Mouse (Mus musculus) neural tube, embryonic 12.5 days (tissue): ENCODE measurements at regions not wholly inside any gene's neighbourhood (a gene's known extent, or its start where the extent isn't known, plus 50 kb on each side); places are given as distances from the start of the nearest gene placed in this dataset.

Source experiments
- ATAC-seq: fragments of 200-750 bp; cut with Nextera tagmentation; 2 replicates; pipeline ENCODE4 v1.8.0; 2017; ENCODE audit warnings: low read depth, mild to moderate bottlenecking, moderate TSS enrichment, moderate library complexity; ENCODE audit not compliant: low FRiP score
- H3K27ac ChIP-seq: fragments of 300-500 bp; sonication (generic); 2 replicates; pipeline ENCODE4 v1.5.1; 2016
- H3K27me3 ChIP-seq: fragments of 300-500 bp; sonication (generic); replicated peaks from 2 replicates; pipeline ENCODE4 v1.6.1; 2016; ENCODE audit warnings: mild to moderate bottlenecking
- H3K36me3 ChIP-seq: fragments of 300-500 bp; sonication (generic); 2 replicates; pipeline ENCODE4 v1.6.1; 2016; ENCODE audit warnings: mild to moderate bottlenecking
- H3K4me1 ChIP-seq: fragments of 300-500 bp; sonication (generic); 2 replicates; pipeline ENCODE4 v1.6.1; 2016
- H3K4me2 ChIP-seq: fragments of 300-500 bp; sonication (generic); replicated peaks from 2 replicates; pipeline ENCODE4 v1.6.1; 2016; ENCODE audit warnings: mild to moderate bottlenecking
- H3K4me3 ChIP-seq: fragments of 300-500 bp; sonication (generic); 2 replicates; pipeline ENCODE4 v1.5.1; 2016
- H3K9ac ChIP-seq: fragments of 300-500 bp; sonication (generic); 2 replicates; pipeline ENCODE4 v1.6.1; 2016; ENCODE audit warnings: mild to moderate bottlenecking
- H3K9me3 ChIP-seq: fragments of 300-500 bp; sonication (generic); 2 replicates; pipeline ENCODE4 v1.6.1; 2016; ENCODE audit warnings: mild to moderate bottlenecking
- WGBS: fragments of 180-500 bp; shearing (Covaris S2); methylation state at CpG from one replicate; pipeline ENCODE4 v1.1.7; 2016; 5-methylcytosine and 5-hydroxymethylcytosine counted together

- no peak overlapping the region for H3K4me3 ChIP-seq
- H3K4me1 ChIP-seq, result 0 out of 2 replicates have a peak, but pooled peaks cover 7% of the 10 kb centered on the region
- no peaks in the 10 kb centered on the region for H3K9me3 ChIP-seq
- WGBS, result 82% methylated on average over 1 of the region's 1 CpGs
- no peak overlapping the region for H3K9ac ChIP-seq
- ATAC-seq, result no peak
- no peak overlapping the region for H3K4me2 ChIP-seq
- no peaks in the 10 kb centered on the region for H3K27me3 ChIP-seq
- no peak overlapping the region for H3K27ac ChIP-seq
- no peaks in the 10 kb centered on the region for H3K36me3 ChIP-seq
Observed at GRCm38 (mm10) chr15:56979353-56979752, 498.1 kb downstream of the Slc22a22 start.

- no peak overlapping the region for H3K9ac ChIP-seq
- H3K27me3 ChIP-seq, result no peaks in the 10 kb centered on the region
- H3K4me3 ChIP-seq, result no peak overlapping the region
- no peak overlapping the region for H3K27ac ChIP-seq
- 47% methylated on average over 4 of the region's 4 CpGs for WGBS
- 0 out of 2 replicates have a peak, but pooled peaks have one; percentile 33 for ATAC-seq
- H3K4me2 ChIP-seq, result no peak overlapping the region
- no peaks in the 10 kb centered on the region for H3K9me3 ChIP-seq
- 0 out of 2 replicates have a peak, but pooled peaks cover 7% of the 10 kb centered on the region for H3K4me1 ChIP-seq
- H3K36me3 ChIP-seq, result no peaks in the 10 kb centered on the region
Observed at GRCm38 (mm10) chr15:56975446-56976433, 501.7 kb downstream of the Slc22a22 start.

- Histone ChIP-seq H3K4me2 (no peak overlapping the region), H3K36me3 (no peaks in the 10 kb centered on the region), H3K4me3 (no peak overlapping the region), H3K27me3 (no peaks in the 10 kb centered on the region), H3K27ac (no peak overlapping the region), H3K4me1 (no peaks in the 10 kb centered on the region), H3K9me3 (no peaks in the 10 kb centered on the region), H3K9ac (no peak overlapping the region)
- no peak for ATAC-seq
- 91% methylated on average over 1 of the region's 1 CpGs for WGBS
Observed at GRCm38 (mm10) chr15:56970140-56970539, 507.3 kb downstream of the Slc22a22 start.

- H3K4me2 ChIP-seq, result no peak overlapping the region
- ATAC-seq, result no peak
- no peak overlapping the region for H3K27ac ChIP-seq
- no peak overlapping the region for H3K9ac ChIP-seq
- WGBS, result 81% methylated on average over 2 of the region's 2 CpGs
- no peaks in the 10 kb centered on the region for H3K9me3 ChIP-seq
- H3K4me3 ChIP-seq, result no peak overlapping the region
- no peaks in the 10 kb centered on the region for H3K27me3 ChIP-seq
- H3K36me3 ChIP-seq, result no peaks in the 10 kb centered on the region
- no peaks in the 10 kb centered on the region for H3K4me1 ChIP-seq
Observed at GRCm38 (mm10) chr15:56956356-56956755, 521.1 kb downstream of the Slc22a22 start.

GRCm38 (mm10) chr15:56952176-56952575 lies 525.2 kb downstream of the Slc22a22 start:
- no peak overlapping the region for H3K4me3 ChIP-seq
- H3K27ac ChIP-seq, result no peak overlapping the region
- no peak overlapping the region for H3K4me2 ChIP-seq
- H3K9ac ChIP-seq, result no peak overlapping the region
- H3K4me1 ChIP-seq, result no peaks in the 10 kb centered on the region
- no peaks in the 10 kb centered on the region for H3K27me3 ChIP-seq
- ATAC-seq, result no peak
- H3K9me3 ChIP-seq, result no peaks in the 10 kb centered on the region
- H3K36me3 ChIP-seq, result no peaks in the 10 kb centered on the region

- Histone ChIP-seq H3K9ac (no peak overlapping the region), H3K27ac (no peak overlapping the region), H3K36me3 (no peaks in the 10 kb centered on the region), H3K27me3 (no peaks in the 10 kb centered on the region), H3K9me3 (no peaks in the 10 kb centered on the region), H3K4me1 (no peaks in the 10 kb centered on the region), H3K4me2 (no peak overlapping the region), H3K4me3 (no peak overlapping the region)
- 89% methylated on average over 2 of the region's 2 CpGs for WGBS
- no peak for ATAC-seq
Observed at GRCm38 (mm10) chr15:56950824-56951223, 526.6 kb downstream of the Slc22a22 start.

GRCm38 (mm10) chr15:56940891-56941290 lies 536.5 kb downstream of the Slc22a22 start:
- H3K9ac ChIP-seq, result no peak overlapping the region
- no peaks in the 10 kb centered on the region for H3K9me3 ChIP-seq
- no peak overlapping the region for H3K27ac ChIP-seq
- no peaks in the 10 kb centered on the region for H3K27me3 ChIP-seq
- H3K4me1 ChIP-seq, result no peaks in the 10 kb centered on the region
- H3K36me3 ChIP-seq, result no peaks in the 10 kb centered on the region
- H3K4me2 ChIP-seq, result no peak overlapping the region
- no peak overlapping the region for H3K4me3 ChIP-seq
- 94% methylated on average over 1 of the region's 1 CpGs for WGBS
- no peak for ATAC-seq

GRCm38 (mm10) chr15:56896553-56896952 lies 580.9 kb downstream of the Slc22a22 start:
- Histone ChIP-seq H3K9ac (no peak overlapping the region), H3K27ac (no peak overlapping the region), H3K4me2 (no peak overlapping the region), H3K4me3 (no peak overlapping the region), H3K27me3 (no peaks in the 10 kb centered on the region), H3K9me3 (no peaks in the 10 kb centered on the region), H3K4me1 (no peaks in the 10 kb centered on the region), H3K36me3 (no peaks in the 10 kb centered on the region)
- ATAC-seq, result no peak

- H3K27me3 ChIP-seq, result no peaks in the 10 kb centered on the region
- H3K4me1 ChIP-seq, result no peaks in the 10 kb centered on the region
- H3K9ac ChIP-seq, result no peak overlapping the region
- no peak for ATAC-seq
- H3K4me3 ChIP-seq, result no peak overlapping the region
- H3K4me2 ChIP-seq, result no peak overlapping the region
- 18% methylated on average over 5 of the region's 5 CpGs for whole genome bisulfite sequencing
- no peaks in the 10 kb centered on the region for H3K9me3 ChIP-seq
- no peaks in the 10 kb centered on the region for H3K36me3 ChIP-seq
- H3K27ac ChIP-seq, result no peak overlapping the region
Observed at GRCm38 (mm10) chr15:56881501-56881900, 595.9 kb downstream of the Slc22a22 start.

- Histone ChIP-seq H3K9me3 (no peaks in the 10 kb centered on the region), H3K4me3 (no peak overlapping the region), H3K27me3 (no peaks in the 10 kb centered on the region), H3K36me3 (no peaks in the 10 kb centered on the region), H3K4me2 (no peak overlapping the region), H3K9ac (no peak overlapping the region), H3K27ac (no peak overlapping the region), H3K4me1 (peaks cover 8% of the 10 kb centered on the region; the same call in 1 of the 2 replicates)
- WGBS, result 44% methylated on average over 6 of the region's 6 CpGs
- no peak for ATAC-seq
Observed at GRCm38 (mm10) chr15:56865879-56866278, 611.5 kb downstream of the Slc22a22 start.

- WGBS, result 7% methylated on average over 4 of the region's 4 CpGs
- H3K4me3 ChIP-seq, result no peak overlapping the region
- peak; percentile 61; the same call in 1 of the 2 replicates for ATAC-seq
- no peaks in the 10 kb centered on the region for H3K36me3 ChIP-seq
- no peak overlapping the region; the same call in 1 of the 2 replicates for H3K27ac ChIP-seq
- no peak overlapping the region for H3K9ac ChIP-seq
- peaks cover 8% of the 10 kb centered on the region; the same call in 1 of the 2 replicates for H3K4me1 ChIP-seq
- no peaks in the 10 kb centered on the region for H3K27me3 ChIP-seq
- H3K9me3 ChIP-seq, result no peaks in the 10 kb centered on the region
- no peak overlapping the region for H3K4me2 ChIP-seq
Observed at GRCm38 (mm10) chr15:56865035-56865804, 612.2 kb downstream of the Slc22a22 start.

GRCm38 (mm10) chr15:56858627-56859334 lies 618.6 kb downstream of the Slc22a22 start:
- Histone ChIP-seq H3K4me3 (no peak overlapping the region), H3K9ac (no peak overlapping the region), H3K4me1 (peaks cover 8% of the 10 kb centered on the region), H3K27ac (no peak overlapping the region), H3K27me3 (no peaks in the 10 kb centered on the region), H3K9me3 (no peaks in the 10 kb centered on the region), H3K36me3 (no peaks in the 10 kb centered on the region), H3K4me2 (no peak overlapping the region)
- no peak; the same call in 1 of the 2 replicates for ATAC-seq
- WGBS, result 26% methylated on average over 4 of the region's 4 CpGs
